Mouse (Mus musculus) liver, embryonic 11.5 days (tissue): ENCODE measurements around the gene Krtap11-1. TPM values are rescaled to one million over a fixed set of nuclear protein-coding genes. Genes with fewer than 3 reads are reported as not detected.

Source experiments
- ATAC-seq: fragments of 200-750 bp; cut with Nextera tagmentation; replicated peaks from 2 replicates; pipeline ENCODE4 v1.8.0; 2017; ENCODE audit warnings: moderate number of reproducible peaks, mild to moderate bottlenecking, moderate TSS enrichment, moderate library complexity; ENCODE audit not compliant: low FRiP score
- DNase-seq: peaks from one replicate; pipeline ENCODE4 v3.0.0-alpha.2; 2017; ENCODE audit warnings: low spot score
- H3K27ac ChIP-seq: fragments of 300-500 bp; sonication (generic); 2 replicates; pipeline ENCODE4 v1.5.1; 2014; ENCODE audit warnings: mild to moderate bottlenecking, low read depth, low read length, control low read depth
- H3K27me3 ChIP-seq: fragments of 300-500 bp; sonication (generic); replicated peaks from 2 replicates; pipeline ENCODE4 v1.6.1; 2014; ENCODE audit warnings: low read length, mixed read lengths; ENCODE audit not compliant: control insufficient read depth, insufficient read depth
- H3K36me3 ChIP-seq: fragments of 300-500 bp; sonication (generic); 2 replicates; pipeline ENCODE4 v1.6.1; 2014; ENCODE audit warnings: mild to moderate bottlenecking, low read length, moderate library complexity, mixed read lengths; ENCODE audit not compliant: control insufficient read depth, insufficient read depth
- H3K4me1 ChIP-seq: fragments of 300-500 bp; sonication (generic); replicated peaks from 2 replicates; pipeline ENCODE4 v1.6.1; 2014; ENCODE audit warnings: low read length, mixed read lengths; ENCODE audit not compliant: control insufficient read depth, insufficient read depth
- H3K4me2 ChIP-seq: fragments of 300-500 bp; sonication (generic); 2 replicates; pipeline ENCODE4 v1.6.1; 2014; ENCODE audit warnings: mild to moderate bottlenecking, control low read depth, moderate library complexity
- H3K4me3 ChIP-seq: fragments of 300-500 bp; sonication (generic); 2 replicates; pipeline ENCODE4 v1.5.1; 2014; ENCODE audit warnings: low read depth, low read length, control low read depth
- H3K9ac ChIP-seq: fragments of 300-500 bp; sonication (generic); 2 replicates; pipeline ENCODE4 v1.6.1; 2014; ENCODE audit warnings: low read depth, low read length, control low read depth
- H3K9me3 ChIP-seq: fragments of 300-500 bp; sonication (generic); 2 replicates; pipeline ENCODE4 v1.6.1; 2016; ENCODE audit warnings: low read length, inconsistent platforms, mixed read lengths; ENCODE audit not compliant: control insufficient read depth
- WGBS: fragments of 180-500 bp; shearing (Covaris S2); extraction: QIAGEN DNeasy Blood & Tissue Kit; methylation state at CpG from one replicate; pipeline ENCODE4 v1.1.7; 2014; 5-methylcytosine and 5-hydroxymethylcytosine counted together
- polyA plus RNA-seq: library from polyadenylated mRNA; unstranded; fragments of >200 nt; fragmentation: Nextera tagmentation; extraction: Ambion mirVana; gene quantifications from 2 replicates; pipeline ENCODE4 v1.2.1, GENCODE M21; 2014

Gene Krtap11-1
- polyA plus RNA-seq, 1 experiment from 2014 or later = not detected

DNA sequence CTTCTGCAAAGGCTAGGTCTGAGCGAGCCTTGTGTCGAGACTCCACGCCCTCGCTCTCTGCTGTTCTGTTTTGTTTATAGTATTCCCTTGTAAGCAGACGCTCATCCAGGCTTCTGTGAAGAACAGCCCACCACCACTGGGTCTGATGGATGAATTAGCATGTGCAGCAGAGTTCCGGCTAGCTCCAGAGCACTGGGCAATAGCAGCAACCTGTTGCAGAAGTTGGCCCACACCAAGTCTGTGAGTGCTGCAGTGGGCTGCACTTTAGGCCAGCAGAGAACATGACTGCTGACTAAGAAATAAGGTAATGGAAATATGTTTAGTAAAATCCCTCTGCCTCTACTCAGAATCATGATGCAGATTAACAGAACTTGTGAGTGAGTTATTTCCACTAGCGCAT, 41.1 kb downstream of the Krtap11-1 start:
- Histone ChIP-seq H3K36me3 (no peaks in the 10 kb centered on the region), H3K4me3 (no peak overlapping the region), H3K27me3 (no peaks in the 10 kb centered on the region), H3K9ac (no peak overlapping the region), H3K4me1 (no peaks in the 10 kb centered on the region), H3K4me2 (no peak overlapping the region), H3K27ac (no peak overlapping the region), H3K9me3 (no peaks in the 10 kb centered on the region)
- no peak for DNase-seq
- WGBS = 64% methylated on average over 7 of the region's 7 CpGs
- no peak for ATAC-seq

DNA sequence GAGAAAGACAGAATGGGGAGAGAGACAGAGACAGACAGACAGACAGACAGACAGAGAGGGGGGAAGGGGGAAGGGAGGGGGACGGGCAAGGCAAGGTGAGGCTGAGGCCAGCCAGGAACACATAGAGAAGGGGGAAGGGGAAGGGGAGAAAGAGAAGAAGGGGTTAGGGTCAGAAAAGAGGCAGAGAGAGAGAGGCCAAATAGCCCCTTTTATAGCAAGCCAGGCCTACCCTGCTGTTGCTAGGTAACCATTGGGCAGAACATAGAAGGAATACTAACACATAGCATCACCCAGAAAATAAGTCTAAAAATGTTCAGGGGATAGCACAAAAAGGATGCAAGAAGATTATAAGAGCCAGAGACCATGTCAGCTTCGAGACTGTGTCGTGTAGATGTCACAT, 42.6 kb downstream of the Krtap11-1 start:
- ATAC-seq (no peak), DNase-seq (no peak)
- H3K4me1 ChIP-seq = no peaks in the 10 kb centered on the region
- H3K27ac ChIP-seq = no peak overlapping the region
- H3K36me3 ChIP-seq = no peaks in the 10 kb centered on the region
- H3K4me3 ChIP-seq = no peak overlapping the region
- no peak overlapping the region for H3K9ac ChIP-seq
- H3K27me3 ChIP-seq = no peaks in the 10 kb centered on the region
- no peak overlapping the region for H3K4me2 ChIP-seq
- WGBS = 83% methylated on average over 3 of the region's 3 CpGs
- H3K9me3 ChIP-seq = no peaks in the 10 kb centered on the region

DNA sequence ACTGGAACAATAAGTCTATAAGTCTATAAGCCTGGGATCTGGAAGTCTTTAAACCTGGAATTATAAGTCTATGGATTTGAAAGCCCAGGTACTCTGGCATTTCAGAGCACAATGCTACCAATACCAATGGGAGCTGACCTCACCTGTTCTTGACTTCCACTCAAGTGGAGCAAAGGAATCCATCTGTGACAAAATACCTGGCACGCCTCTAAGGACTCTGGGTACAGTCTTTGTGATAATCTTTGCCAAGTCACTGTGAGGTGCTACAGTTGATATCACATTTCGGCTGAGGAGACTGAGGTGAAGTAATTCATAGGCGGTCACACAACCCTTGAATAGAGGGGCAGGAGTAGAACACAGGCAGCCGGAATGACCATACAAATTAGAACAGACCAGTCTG, 50.0 kb downstream of the Krtap11-1 start:
- no peak for ATAC-seq
- Histone ChIP-seq H3K27ac (no peak overlapping the region), H3K27me3 (no peaks in the 10 kb centered on the region), H3K4me2 (no peak overlapping the region), H3K36me3 (no peaks in the 10 kb centered on the region), H3K4me3 (no peak overlapping the region), H3K9ac (no peak overlapping the region), H3K9me3 (no peaks in the 10 kb centered on the region), H3K4me1 (no peaks in the 10 kb centered on the region)
- DNase-seq = no peak
- 88% methylated on average over 4 of the region's 4 CpGs for WGBS

DNA sequence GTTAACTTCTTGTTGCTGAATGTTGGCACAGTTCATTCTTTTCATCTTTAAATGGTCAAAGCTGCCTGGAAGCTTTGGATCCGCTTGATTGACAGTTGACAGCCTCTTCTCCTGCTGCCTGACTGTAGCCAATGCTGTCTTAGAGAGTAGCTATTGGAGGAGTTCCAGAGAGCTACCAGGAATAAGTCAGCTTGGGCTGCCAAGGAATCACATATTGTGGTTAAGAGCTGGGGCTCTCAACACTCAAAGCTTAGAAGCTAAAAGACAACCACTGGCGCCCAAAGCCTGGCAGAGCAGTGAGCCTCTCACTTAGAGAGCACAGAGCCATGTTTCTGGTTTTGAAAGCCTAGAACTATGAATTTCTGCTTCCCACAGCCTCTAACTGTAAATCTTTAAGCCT, 50.4 kb downstream of the Krtap11-1 start:
- Histone ChIP-seq H3K9me3 (no peaks in the 10 kb centered on the region), H3K36me3 (no peaks in the 10 kb centered on the region), H3K9ac (no peak overlapping the region), H3K4me2 (no peak overlapping the region), H3K27ac (no peak overlapping the region), H3K4me1 (no peaks in the 10 kb centered on the region), H3K4me3 (no peak overlapping the region), H3K27me3 (no peaks in the 10 kb centered on the region)
- no peak for DNase-seq
- ATAC-seq = no peak
- 83% methylated on average over 2 of the region's 2 CpGs for WGBS

Other genes starting within 250 kb of the Krtap11-1 start
- not detected in 2 replicates for gene Krtap21-1, start 167.3 kb downstream of the Krtap11-1 start, polyA plus RNA-seq
- gene Krtap6-2, start 151.1 kb downstream of the Krtap11-1 start, polyA plus RNA-seq = not detected in 2 replicates
- not detected in 2 replicates for gene Krtap8-1, start 83.2 kb downstream of the Krtap11-1 start, polyA plus RNA-seq
- not detected in 2 replicates for gene Krtap7-1, start 62.9 kb downstream of the Krtap11-1 start, polyA plus RNA-seq